Mouse (Mus musculus): ENCODE measurements around the gene Vgf. TPM values are rescaled to one million over a fixed set of nuclear protein-coding genes. Genes with fewer than 3 reads are reported as not detected.
A peak's percentile ranks its signal among the peaks of the same experiment; 100 is the strongest.

The Vgf gene
- total and polyA plus RNA-seq, 3 experiments = 5.3 to 51.2 (median 10.1) TPM

- no peak for DNase-seq
These were observed 4.2 kb downstream of the Vgf start for GRCm38 (mm10) chr5:137030416-137030810.

GRCm38 (mm10) chr5:137031076-137032032 is 5.2 kb downstream of the Vgf start:
- peak; percentile 48 for DNase-seq

GRCm38 (mm10) chr5:137032033-137032421 is 5.8 kb downstream of the Vgf start:
- peak; percentile 41 for DNase-seq

GRCm38 (mm10) chr5:137032641-137033074 is 6.5 kb downstream of the Vgf start:
- DNase-seq = peak; percentile 96

GRCm38 (mm10) chr5:137036211-137036610 is 10.0 kb downstream of the Vgf start:
- peak; percentile 45 for DNase-seq

- no peak for DNase-seq
These were observed 13.3 kb downstream of the Vgf start for GRCm38 (mm10) chr5:137039453-137039852.

- no peak for DNase-seq
These were observed 15.2 kb downstream of the Vgf start for GRCm38 (mm10) chr5:137041442-137041841.

GRCm38 (mm10) chr5:137043997-137044396 is 17.8 kb downstream of the Vgf start:
- no peak for DNase-seq

- peak; percentile 99 for DNase-seq
These were observed 19.5 kb downstream of the Vgf start, which contains the start of gene Ap1s1 for GRCm38 (mm10) chr5:137045402-137046323. Gene Ap1s1, minus strand, starts transcription at chr5:137046135.

GRCm38 (mm10) chr5:137046324-137046718 is 20.1 kb downstream of the Vgf start:
- DNase-seq = no peak

GRCm38 (mm10) chr5:137046991-137047390 is 20.8 kb downstream of the Vgf start:
- no peak for DNase-seq

GRCm38 (mm10) chr5:137051125-137051524 is 24.9 kb downstream of the Vgf start:
- no peak for DNase-seq

- peak; percentile 62 for DNase-seq
These were observed 25.8 kb downstream of the Vgf start for GRCm38 (mm10) chr5:137051914-137052505.

GRCm38 (mm10) chr5:137054299-137054698 is 28.1 kb downstream of the Vgf start:
- peak; percentile 52 for DNase-seq

- DNase-seq = no peak
These were observed 28.7 kb downstream of the Vgf start for GRCm38 (mm10) chr5:137054873-137055272.

GRCm38 (mm10) chr5:137061809-137062481 is 35.8 kb downstream of the Vgf start:
- DNase-seq = peak; percentile 87

- no peak for DNase-seq
These were observed 36.4 kb downstream of the Vgf start for GRCm38 (mm10) chr5:137062601-137063000.

- no peak for DNase-seq
These were observed 39.3 kb downstream of the Vgf start for GRCm38 (mm10) chr5:137065454-137065853.

- DNase-seq = no peak
These were observed 39.7 kb downstream of the Vgf start for GRCm38 (mm10) chr5:137065923-137066322.

- no peak for DNase-seq
These were observed 42.5 kb downstream of the Vgf start for GRCm38 (mm10) chr5:137068711-137069110.

- DNase-seq = no peak
These were observed 44.9 kb downstream of the Vgf start for GRCm38 (mm10) chr5:137070881-137071605.
